27 mouse cellular contexts compared by ENCODE assay signal in the genomic region with DNA sequence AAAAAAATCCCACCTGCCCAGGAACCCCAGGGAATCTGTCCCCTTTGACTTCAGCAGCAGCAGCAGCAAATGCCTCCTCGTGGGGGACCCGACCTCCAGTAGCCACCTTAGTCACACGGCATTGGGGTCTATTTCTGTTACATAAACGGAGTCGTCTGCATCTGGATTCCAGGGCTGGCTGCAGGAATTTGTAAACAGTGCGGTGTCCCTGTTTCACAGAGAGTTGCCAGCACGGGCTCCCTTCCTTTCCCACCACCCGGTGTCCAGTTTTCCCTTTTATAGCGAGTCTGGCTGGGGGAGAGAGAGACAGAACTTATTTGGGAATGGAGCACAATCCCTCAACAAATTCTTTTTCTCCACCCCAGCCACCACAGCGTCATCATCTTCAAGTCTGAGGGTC. TPM values are rescaled to one million over a fixed set of nuclear protein-coding genes. Genes with fewer than 3 reads are reported as not detected.
DNase-seq lines count a peak whose midpoint lies in the region; ATAC-seq and TF ChIP-seq lines count a peak whose summit lies in the region.
"Had no signal": no experiment of that assay in that cellular context is flagged by ENCODE, and none has a peak within 500 bp of the region (broad histone marks: within the 10 kb centered on the region; RNA-seq: fewer than 3 reads in every experiment).

No protein-coding gene starts in this region.

- no peaks in the 10 kb centered on the region for H3K9me3 ChIP-seq in lung, embryonic 14.5 days (ENCODE audit: low read depth, low read length)
- H3K9me3 ChIP-seq in stomach, postnatal 0 days (ENCODE audit: control insufficient read depth, low read length), result no peaks in the 10 kb centered on the region
- H3K9me3 ChIP-seq: G1E had no signal

- H3K27me3 ChIP-seq in lung, embryonic 14.5 days (ENCODE audit: insufficient read depth, low read length), result no peaks in the 10 kb centered on the region
- no peaks in the 10 kb centered on the region for H3K27me3 ChIP-seq in stomach, postnatal 0 days (ENCODE audit: control insufficient read depth, insufficient read depth, low read length)
- H3K27me3 ChIP-seq: Patski had no signal

- no peak overlapping the region for H3K4me2 ChIP-seq in lung, embryonic 14.5 days
- H3K4me2 ChIP-seq in stomach, postnatal 0 days (replicated peaks; ENCODE audit: low read depth), result no peak overlapping the region

- no peaks in the 10 kb centered on the region for H3K4me1 ChIP-seq in lung, embryonic 14.5 days (ENCODE audit: insufficient read depth)
- no peaks in the 10 kb centered on the region for H3K4me1 ChIP-seq in stomach, postnatal 0 days (replicated peaks; ENCODE audit: control insufficient read depth, insufficient read depth)

- no peak for TF ChIP-seq CTCF in gastrocnemius, adult 2 months (IDR thresholded peaks at IDR 0.05)
- no peak for TF ChIP-seq CTCF in lung, embryonic 14.5 days (IDR thresholded peaks at IDR 0.05; ENCODE audit: low read depth)
- 0 out of 2 replicates have a peak, but pooled peaks have one; percentile 2 for TF ChIP-seq CTCF in stomach, postnatal 0 days (IDR thresholded peaks at IDR 0.05; ENCODE audit: low read depth)

- peak; percentile 55; the same call in 1 of the 2 replicates for ATAC-seq in lung, embryonic 14.5 days (ENCODE audit: insufficient read depth)
- no peak; the same call in 1 of the 2 replicates for ATAC-seq in stomach, postnatal 0 days (ENCODE audit: low FRiP score, low TSS enrichment)
- ATAC-seq: activated CD4-positive, CD25-positive, alpha-beta regulatory T cell, adult 4 months; CD4-positive, CD25-positive, alpha-beta regulatory T cell, adult 4 months; Patski had no signal

- intact Hi-C loops in gastrocnemius, adult 2 months (cut with DNase I), result loop anchor here (5.0 kb wide), 1 partner anchor 228 kb away; the partner anchor contains the start of genes Gm49711, Mrps6 and Slc5a3
- intact Hi-C loops in gastrocnemius, postnatal 36 days (cut with DNase I), result loop anchor here (10.0 kb wide), 1 partner anchor 230 kb away; the partner anchor contains the start of genes Gm49711, Mrps6 and Slc5a3

- no peak for DNase-seq in gastrocnemius, adult 2 months
- DNase-seq in gastrocnemius, postnatal 36 days, result no peak
- DNase-seq in lung, embryonic 14.5 days, result peak; percentile 52
- no peak for DNase-seq in lung, postnatal 14 days
- peak; percentile 32 for DNase-seq in lung, postnatal 10 days
- no peak for DNase-seq in lung, adult 18-20 months
- no peak for DNase-seq in stomach, postnatal 0 days (ENCODE audit: low spot score)
- DNase-seq in frontal cortex, postnatal 10 days (ENCODE audit: low spot score in 2 of 2), result no peak
- DNase-seq: adrenal gland, adult 2 months; adrenal gland, adult 8-10 months; adrenal gland, postnatal 10 days; adrenal gland, postnatal 14 days; adrenal gland, postnatal 25 days; adrenal gland, postnatal 36 days; B cell, adult 2 months; cerebellum, adult 11 months; cerebellum, adult 11-12 months had no signal

- TF ChIP-seq EP300 in stomach, postnatal 0 days (optimal IDR thresholded peaks at IDR 0.05), result no peak

- H3K9ac ChIP-seq in lung, embryonic 14.5 days, result no peak overlapping the region
- no peak overlapping the region for H3K9ac ChIP-seq in stomach, postnatal 0 days (ENCODE audit: low read length)

- 0 out of 2 replicates have a peak overlapping the region, but pooled peaks have one; percentile 35 for H3K27ac ChIP-seq in gastrocnemius, adult 2 months
- 0 out of 2 replicates have a peak overlapping the region, but pooled peaks have one; percentile 59 for H3K27ac ChIP-seq in lung, embryonic 14.5 days (ENCODE audit: low read depth)
- H3K27ac ChIP-seq in stomach, postnatal 0 days (replicated peaks), result 0 out of 2 replicates have a peak overlapping the region, but pooled peaks have one; percentile 4

- 24% methylated on average over 10 of the region's 10 CpGs for WGBS in lung, embryonic 14.5 days
- 19% methylated on average over 10 of the region's 10 CpGs for WGBS in stomach, postnatal 0 days

- H3K36me3 ChIP-seq in lung, embryonic 14.5 days (ENCODE audit: insufficient read depth), result no peaks in the 10 kb centered on the region
- no peaks in the 10 kb centered on the region for H3K36me3 ChIP-seq in stomach, postnatal 0 days (ENCODE audit: control insufficient read depth, insufficient read depth, low read length)
- H3K36me3 ChIP-seq: G1E had no signal

- H3K4me3 ChIP-seq in gastrocnemius, adult 2 months, result no peak overlapping the region
- no peak overlapping the region for H3K4me3 ChIP-seq in lung, embryonic 14.5 days (ENCODE audit: low read depth, low read length)
- H3K4me3 ChIP-seq in stomach, postnatal 0 days (ENCODE audit: low read depth, low read length), result no peak overlapping the region

RNA-seq across cellular contexts. Expression of gene Kcne2, which starts 7.1 kb away (rescaled TPM):
- not detected for total RNA-seq in gastrocnemius, adult 2 months (2021)
- total RNA-seq in gastrocnemius, postnatal 36 days (2021), result not detected
- 0.21 and 0.26 TPM in 2 replicates for polyA plus RNA-seq in lung, embryonic 14.5 days (2014; fragmentation: Nextera tagmentation; extraction: Ambion mirVana)
- polyA plus RNA-seq in stomach, postnatal 0 days (2015; fragmentation: Nextera tagmentation; extraction: Ambion mirVana), result 29.8 and 37.9 TPM in 2 replicates
- total RNA-seq: adrenal gland, adult 18-20 months; adrenal gland, adult 2 months; adrenal gland, adult 8-10 months; adrenal gland, postnatal 10 days; adrenal gland, postnatal 14 days; adrenal gland, postnatal 25 days; adrenal gland, postnatal 4 days; CH12.LX; ES-E14; MEL had no signal
- polyA plus RNA-seq: activated CD4-positive, CD25-positive, alpha-beta regulatory T cell, adult 4 months; adrenal gland, adult 2 months; C2C12; CD4-positive, CD25-positive, alpha-beta regulatory T cell, adult 4 months; G1E; Patski had no signal

RNA-seq across cellular contexts. Expression of gene Smim11, which starts 16.0 kb away (rescaled TPM):
- total RNA-seq in gastrocnemius, adult 2 months (2021), result 10 to 100 TPM; 62.7 to 83.8 TPM
- 10 to 100 TPM; 52.2 to 67.4 TPM for total RNA-seq in gastrocnemius, postnatal 36 days (2021)
- 130 and 134 TPM in 2 replicates for polyA plus RNA-seq in lung, embryonic 14.5 days (2014; fragmentation: Nextera tagmentation; extraction: Ambion mirVana)
- 119 and 122 TPM in 2 replicates for polyA plus RNA-seq in stomach, postnatal 0 days (2015; fragmentation: Nextera tagmentation; extraction: Ambion mirVana)

RNA-seq across cellular contexts. Expression of gene Fam243, which starts 36.2 kb away (rescaled TPM):
- not detected for total RNA-seq in gastrocnemius, adult 2 months (2021)
- total RNA-seq in gastrocnemius, postnatal 36 days (2021), result not detected
- not detected in 2 replicates for polyA plus RNA-seq in lung, embryonic 14.5 days (2014; fragmentation: Nextera tagmentation; extraction: Ambion mirVana)
- not detected in 2 replicates for polyA plus RNA-seq in stomach, postnatal 0 days (2015; fragmentation: Nextera tagmentation; extraction: Ambion mirVana)
- total RNA-seq: adrenal gland, adult 18-20 months; adrenal gland, adult 2 months; adrenal gland, postnatal 10 days; adrenal gland, postnatal 14 days; adrenal gland, postnatal 25 days; adrenal gland, postnatal 36 days; CH12.LX; ES-E14; MEL had no signal
- polyA plus RNA-seq: activated CD4-positive, CD25-positive, alpha-beta regulatory T cell, adult 4 months; adrenal gland, adult 2 months; C2C12; CD4-positive, CD25-positive, alpha-beta regulatory T cell, adult 4 months; G1E had no signal

Comparison
In these comparisons a context has a peak if more than half of its experiments do, and no peak if none do; other contexts are left out.
1. DNase-seq: peak in lung, embryonic 14.5 days (single experiment) and lung, postnatal 10 days (single experiment); none in gastrocnemius, adult 2 months (single experiment), gastrocnemius, postnatal 36 days (0 of 2), lung, postnatal 14 days (single experiment), lung, adult 18-20 months (0 of 2), stomach, postnatal 0 days (single experiment) and frontal cortex, postnatal 10 days (0 of 2).
2. H3K27ac ChIP-seq: peak in every context shown above with its lines; median percentile 59 in lung, embryonic 14.5 days; 35 in gastrocnemius, adult 2 months; 4 in stomach, postnatal 0 days.